Mouse (Mus musculus): Measurements from ENCODE around the gene 1810030O07Rik. TPM values are rescaled to one million over a fixed set of nuclear protein-coding genes. Genes with fewer than 3 reads are reported as not detected.
"Not testable (repeated sequence)": the region's sequence is repeated elsewhere in the genome, so short reads cannot be mapped to it uniquely, and the experiment has no call there.

1810030O07Rik gene
- polyA plus RNA-seq, 1 experiment from 2014 or later: 32.3 TPM

DNA sequence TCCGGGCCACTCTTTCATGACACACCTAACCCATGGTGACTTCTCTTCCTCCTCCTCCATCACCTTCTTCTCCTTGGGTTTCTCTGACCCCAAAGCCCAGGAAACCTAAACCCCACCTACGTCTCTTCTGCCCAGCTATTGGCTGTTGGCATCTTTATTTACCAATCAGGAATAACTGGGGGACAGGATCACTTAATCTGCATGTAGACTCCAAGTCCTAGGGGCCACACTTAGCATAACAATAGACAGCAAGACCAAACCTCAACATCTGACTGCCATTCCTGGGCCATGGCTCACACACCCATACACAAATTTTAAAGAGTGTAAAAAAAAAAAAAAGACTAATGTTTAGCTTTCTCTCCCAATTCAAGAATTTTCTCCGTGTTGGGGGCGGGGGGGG lies 48.3 kb downstream of the 1810030O07Rik start:
- TF ChIP-seq CTCF (IDR thresholded peaks at IDR 0.05): no peak
- no peak for ATAC-seq
- peaks cover 15% of the 10 kb centered on the region for H3K27me3 ChIP-seq
- in situ Hi-C loops (cut with MboI; ENCODE audit: low pct_unique_long_range_greater_than_20kb): no loop called here
- ChIA-PET CTCF (interaction anchor here (1.6 kb wide), 1 partner anchor 11 kb away, joined by 3 read pairs; no protein-coding TSS in a partner anchor), POLR2A (no interaction called here)
- no peak for DNase-seq (ENCODE audit: low read depth, low spot score)

DNA sequence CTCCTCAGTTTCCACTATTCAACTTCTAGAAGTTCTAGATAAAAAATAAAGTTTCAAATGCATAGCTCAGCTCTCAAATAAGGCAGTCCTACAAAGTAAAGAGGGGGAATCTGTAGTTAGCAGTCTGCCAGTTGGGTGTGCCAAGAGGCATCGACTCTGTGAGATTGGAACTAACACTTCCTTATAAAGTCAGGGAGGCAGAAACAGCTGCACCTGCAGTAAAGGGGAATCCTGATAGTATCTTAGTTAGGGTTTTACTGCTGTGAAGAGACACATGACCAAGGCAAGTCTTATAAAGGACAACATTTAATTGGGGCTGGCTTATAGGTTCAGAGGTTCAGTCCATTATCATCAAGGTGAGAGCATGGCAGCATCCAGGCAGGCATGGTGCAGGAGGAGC lies 61.1 kb downstream of the 1810030O07Rik start:
- CTCF ChIA-PET; POLR2A ChIA-PET; DNase-seq (ENCODE audit: low read depth, low spot score); in situ Hi-C loops (cut with MboI; ENCODE audit: low pct_unique_long_range_greater_than_20kb); ATAC-seq: not testable (repeated sequence)
- H3K27me3 ChIP-seq: peaks cover 12% of the 10 kb centered on the region

DNA sequence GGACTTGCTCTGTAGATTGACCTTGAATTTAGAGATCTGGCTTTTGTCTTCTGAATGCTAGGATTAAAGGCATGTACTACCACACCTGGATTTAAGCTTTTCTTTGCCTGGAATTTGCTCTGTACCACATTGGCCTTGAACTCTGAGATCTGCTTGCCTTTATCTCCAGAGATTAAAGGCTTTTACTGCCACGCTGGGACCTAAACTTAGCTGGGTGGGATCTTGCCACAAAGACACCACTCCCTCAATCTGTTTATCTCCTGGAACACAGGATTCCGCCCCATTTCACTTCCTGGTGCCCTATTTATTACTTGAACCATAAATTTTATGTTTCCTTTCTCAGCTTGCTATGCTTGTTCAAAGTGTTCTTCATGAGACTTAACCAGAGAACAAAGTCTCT lies 62.3 kb downstream of the 1810030O07Rik start:
- peaks cover 12% of the 10 kb centered on the region for H3K27me3 ChIP-seq
- DNase-seq (ENCODE audit: low read depth, low spot score): no peak
- in situ Hi-C loops (cut with MboI; ENCODE audit: low pct_unique_long_range_greater_than_20kb): no loop called here
- no peak for ATAC-seq
- CTCF ChIA-PET: no interaction called here
- no peak for TF ChIP-seq CTCF (IDR thresholded peaks at IDR 0.05)
- POLR2A ChIA-PET: no interaction called here

DNA sequence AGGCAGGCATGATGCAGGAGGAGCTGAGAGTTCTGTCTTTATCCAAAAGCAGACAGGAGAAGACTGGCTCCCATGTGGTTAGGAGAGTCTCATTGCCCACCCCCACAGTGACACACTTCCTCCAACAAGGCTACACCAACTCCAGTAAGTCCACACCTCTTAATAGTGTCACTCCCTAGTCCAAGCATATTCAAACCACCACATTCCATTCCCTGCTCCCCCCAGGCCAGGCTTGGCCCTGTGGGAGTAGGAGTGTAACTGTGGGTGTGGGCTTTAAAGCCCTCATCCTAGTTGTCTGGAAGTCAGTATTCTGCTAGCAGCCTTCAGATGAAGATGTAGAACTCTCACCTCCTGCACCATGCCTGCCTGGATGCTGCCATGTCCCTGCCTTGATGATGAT lies 62.9 kb downstream of the 1810030O07Rik start:
- ATAC-seq; CTCF ChIA-PET; H3K27me3 ChIP-seq; DNase-seq (ENCODE audit: low read depth, low spot score); in situ Hi-C loops (cut with MboI; ENCODE audit: low pct_unique_long_range_greater_than_20kb); POLR2A ChIA-PET: not testable (repeated sequence)

Other genes starting within 250 kb of the 1810030O07Rik start
- 90.5 TPM for gene Atp6ap2, start 85.9 kb downstream of the 1810030O07Rik start, polyA plus RNA-seq (2021)
- 26.5 TPM for gene Med14, start 88.4 kb upstream of the 1810030O07Rik start, polyA plus RNA-seq (2021)